Mouse (Mus musculus) T-helper 2 cell (primary cell): ENCODE measurements around the gene Vsx1.

ENCODE experiments used
- in situ Hi-C: fragments of 300-600 bp; cut with MboI, MseI; formaldehyde crosslinking; loops from one replicate; pipeline ENCODE4 v1.15.1; 2025; ENCODE audit warnings: high pct_unique_total_duplicates

The Vsx1 gene

GRCm38 (mm10) chr2:150667820-150668766, 21.1 kb downstream of the Vsx1 start, which contains the start of gene Acss1:
Gene Acss1, minus strand, starts transcription at chr2:150668500.
- in situ Hi-C loops: no loop called here

DNA sequence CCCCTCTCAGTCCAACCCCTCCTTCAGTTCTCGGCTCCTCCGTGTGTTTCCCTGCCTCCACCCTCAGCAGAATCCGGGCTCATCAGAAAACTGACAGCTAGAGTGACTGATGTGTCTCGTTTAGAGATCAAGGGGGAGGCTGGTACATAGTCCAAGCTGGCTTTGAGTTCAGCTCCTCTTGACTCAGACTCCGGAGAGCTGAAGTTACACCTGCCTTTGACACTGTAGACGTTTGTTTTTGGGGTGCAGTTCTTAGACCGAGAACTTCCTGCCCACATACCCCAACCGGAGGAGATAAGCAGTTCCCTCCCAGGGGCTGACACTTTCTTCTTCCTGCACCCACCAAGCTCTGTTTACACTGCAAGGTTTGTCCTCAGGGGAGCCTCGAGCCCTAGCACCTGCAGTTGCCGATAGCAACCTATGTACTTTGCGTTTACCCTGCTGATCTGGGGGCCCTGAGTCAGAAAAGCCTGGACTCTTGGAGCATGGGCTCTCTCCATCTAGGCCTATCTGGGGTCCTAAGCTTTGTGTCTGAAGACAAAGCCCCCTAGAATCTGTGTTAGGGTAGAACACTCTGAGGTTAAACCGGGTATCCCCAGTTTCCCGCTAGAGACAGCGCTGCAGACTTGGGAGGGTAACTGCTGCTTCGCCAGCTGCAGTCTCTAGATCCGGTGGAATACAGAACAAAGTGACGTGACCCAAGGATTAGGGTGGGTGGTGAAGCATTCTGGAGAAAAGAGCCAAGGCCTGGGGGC, 21.9 kb downstream of the Vsx1 start:
- in situ Hi-C loops: no loop called here

- in situ Hi-C loops: no loop called here
Observed at GRCm38 (mm10) chr2:150666723-150667064, 22.5 kb downstream of the Vsx1 start.

DNA sequence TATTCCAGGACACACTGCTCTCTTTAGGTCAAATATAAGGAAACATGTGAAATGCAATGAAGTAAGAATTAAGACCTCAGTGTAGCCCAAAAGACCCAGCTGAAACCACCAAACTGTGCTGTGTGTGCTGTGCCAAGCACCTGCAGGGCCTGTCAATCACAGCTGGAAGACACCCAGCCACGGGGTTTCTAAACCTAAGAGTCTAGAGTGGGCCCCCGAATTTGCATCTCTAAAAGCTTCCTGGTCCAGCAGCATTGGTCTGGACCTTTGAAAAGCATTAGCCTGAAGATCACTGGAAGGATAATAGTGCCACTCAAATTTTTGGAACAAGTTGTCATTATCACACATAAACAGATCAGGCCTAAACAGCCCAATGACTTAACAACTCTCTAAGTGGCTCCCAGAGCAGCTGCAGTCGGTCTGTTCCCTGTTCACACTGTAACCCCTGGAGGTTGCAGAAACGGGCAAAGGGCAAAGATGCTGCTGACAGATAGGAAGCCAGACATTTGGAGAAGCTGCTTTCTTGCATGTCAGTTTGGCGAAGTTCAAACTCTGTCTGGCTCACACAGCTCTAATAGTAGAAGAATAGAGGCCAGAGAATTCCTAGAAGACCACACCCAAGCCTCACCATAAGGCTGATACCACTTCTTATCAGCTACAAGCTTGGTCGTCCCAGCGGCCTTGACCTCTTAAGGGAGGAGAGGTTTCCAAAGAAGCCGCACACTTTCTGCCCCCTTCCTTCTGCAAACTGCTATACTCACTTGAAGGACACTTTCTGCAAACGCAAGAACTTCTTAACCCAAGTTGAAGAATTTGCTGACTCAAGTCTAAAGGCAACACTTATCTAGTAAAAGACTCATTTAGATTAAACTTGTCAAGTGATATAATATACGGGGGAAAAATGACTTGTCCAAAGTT, 23.4 kb downstream of the Vsx1 start:
- in situ Hi-C loops: no loop called here

DNA sequence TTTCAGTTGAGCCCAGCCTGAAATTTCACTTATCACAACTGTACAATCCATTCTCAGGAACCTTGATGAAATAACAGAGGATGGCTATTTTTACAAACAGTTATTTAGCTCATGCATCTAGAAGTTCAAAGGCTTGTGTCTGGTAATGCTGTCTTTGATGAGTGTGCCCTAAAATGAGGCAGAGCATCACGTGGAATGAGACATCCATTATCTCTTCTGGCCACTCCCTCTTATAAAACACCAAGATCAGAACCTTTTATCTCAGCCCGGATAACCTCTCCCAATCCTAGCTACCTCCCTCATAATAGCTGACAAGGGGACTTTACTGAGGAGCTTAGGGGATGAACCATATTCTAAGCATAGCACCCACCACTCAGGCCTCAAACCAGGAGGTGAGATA, 24.2 kb downstream of the Vsx1 start:
- in situ Hi-C loops: no loop called here

DNA sequence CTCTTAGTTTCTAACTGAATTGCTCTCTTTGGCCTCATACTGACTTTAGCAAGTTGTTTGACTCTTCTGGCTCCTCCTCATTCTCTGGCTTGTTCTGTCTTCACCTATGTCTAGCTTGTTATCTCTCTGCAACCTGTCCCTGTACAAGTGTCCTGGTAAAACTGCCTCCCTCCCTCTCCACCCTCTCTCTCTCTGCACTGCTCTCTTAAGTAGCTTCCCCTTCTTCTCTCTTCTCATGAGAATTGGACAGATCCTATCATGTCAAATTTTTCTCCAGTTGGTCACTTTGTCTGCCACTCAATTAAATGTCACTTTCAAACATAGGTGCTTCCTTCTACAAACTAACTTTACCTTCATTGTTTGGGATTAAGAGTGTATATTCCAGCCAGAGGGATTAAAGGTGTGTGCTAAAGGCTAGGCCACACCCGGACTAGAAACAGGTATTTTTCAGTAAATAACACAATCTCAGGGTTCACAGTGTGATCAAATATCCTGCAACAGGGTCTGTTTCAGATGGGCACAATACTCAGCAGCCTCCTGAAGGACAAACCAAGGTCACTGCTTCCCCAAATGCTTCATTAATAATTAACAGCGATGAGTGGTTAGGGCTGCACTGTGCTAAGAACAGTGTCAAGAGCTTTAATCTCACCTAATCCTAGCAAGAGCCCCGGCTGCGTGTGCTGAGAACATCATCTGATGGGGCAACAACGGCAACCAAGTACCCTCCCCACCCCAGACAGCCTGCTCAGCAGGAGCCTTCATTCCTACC, 24.8 kb downstream of the Vsx1 start:
- in situ Hi-C loops: no loop called here

GRCm38 (mm10) chr2:150663255-150663654, 25.9 kb downstream of the Vsx1 start:
- in situ Hi-C loops: no loop called here

DNA sequence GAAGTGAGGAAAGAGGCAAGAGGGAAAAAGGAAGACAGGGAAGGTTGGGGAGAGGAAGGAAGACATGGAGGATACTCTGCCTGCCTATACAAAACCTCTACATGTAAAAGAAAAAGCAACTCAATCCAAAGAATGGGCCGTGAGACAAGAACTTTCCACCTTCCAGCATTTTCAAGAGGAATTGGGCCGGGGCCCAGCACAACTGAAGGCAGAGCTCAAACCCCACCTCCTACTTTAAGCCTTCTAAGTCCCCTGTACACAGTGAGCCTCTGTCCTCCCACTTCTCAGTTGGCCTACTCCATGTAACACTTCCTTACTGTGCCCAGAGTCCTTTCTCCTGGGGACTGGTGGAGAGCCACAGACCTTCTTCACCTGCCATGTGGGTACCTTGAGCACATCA, 27.2 kb downstream of the Vsx1 start:
- in situ Hi-C loops: no loop called here

GRCm38 (mm10) chr2:150660668-150661451, 28.3 kb downstream of the Vsx1 start:
- in situ Hi-C loops: no loop called here

DNA sequence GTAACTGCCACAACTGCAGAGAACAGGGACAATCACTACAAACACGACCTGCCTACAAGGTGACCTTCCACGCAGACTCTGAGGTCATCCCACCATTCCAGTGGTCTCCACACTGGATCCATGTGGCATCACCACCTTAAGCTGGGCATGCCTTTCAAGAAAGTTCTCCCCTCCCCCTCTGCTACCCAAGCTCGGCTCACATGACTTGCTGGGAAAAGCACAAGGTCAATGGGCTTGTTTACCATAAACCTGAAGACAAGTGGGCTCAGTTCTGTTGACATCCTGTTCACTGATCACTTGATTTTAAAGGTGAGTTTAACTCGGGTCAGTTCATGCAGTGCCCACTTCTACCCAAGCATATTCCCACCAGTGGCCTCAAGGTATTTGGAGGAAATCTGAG, 29.1 kb downstream of the Vsx1 start:
- in situ Hi-C loops: no loop called here

GRCm38 (mm10) chr2:150656975-150657768, 32.0 kb downstream of the Vsx1 start:
- in situ Hi-C loops: no loop called here

- in situ Hi-C loops: no loop called here
Observed at GRCm38 (mm10) chr2:150656112-150656511, 33.0 kb downstream of the Vsx1 start.

DNA sequence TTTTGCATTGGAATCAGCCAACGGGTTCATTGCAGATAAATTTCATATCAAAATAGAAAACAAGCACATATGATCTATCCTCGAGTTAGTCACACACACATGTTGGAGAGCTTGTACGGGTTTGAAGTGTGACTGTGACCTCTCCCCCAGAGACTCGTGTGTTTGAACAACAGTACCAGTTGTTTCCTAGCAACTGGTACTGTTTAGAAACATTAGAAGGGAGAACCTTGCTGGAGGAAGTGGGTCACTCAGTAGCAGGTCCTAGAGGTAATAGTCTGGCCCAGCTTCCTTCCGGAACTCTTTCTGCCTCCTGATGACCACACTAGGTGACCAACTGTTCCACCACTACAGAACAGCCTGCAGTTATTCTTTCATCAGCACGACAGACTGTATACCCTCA, 33.9 kb downstream of the Vsx1 start:
- in situ Hi-C loops: no loop called here

DNA sequence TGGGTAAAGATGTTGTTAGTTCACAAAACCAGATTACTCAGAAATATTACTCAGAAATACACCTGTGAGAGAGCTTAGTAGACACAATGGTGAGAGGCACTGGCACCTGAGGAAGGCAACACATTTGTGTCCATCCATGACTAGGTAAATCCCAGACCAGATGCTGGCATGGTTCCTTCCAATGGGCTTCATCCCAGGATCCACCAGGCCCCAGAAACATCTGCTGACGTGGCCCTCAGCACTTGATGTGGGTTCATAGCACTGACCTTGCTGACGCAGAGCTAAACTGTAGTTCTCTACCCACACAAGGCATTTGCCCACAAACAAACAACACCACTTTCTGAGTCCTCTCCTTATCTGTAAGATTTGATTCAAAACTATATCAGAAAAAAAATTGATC, 34.3 kb downstream of the Vsx1 start:
- in situ Hi-C loops: no loop called here

DNA sequence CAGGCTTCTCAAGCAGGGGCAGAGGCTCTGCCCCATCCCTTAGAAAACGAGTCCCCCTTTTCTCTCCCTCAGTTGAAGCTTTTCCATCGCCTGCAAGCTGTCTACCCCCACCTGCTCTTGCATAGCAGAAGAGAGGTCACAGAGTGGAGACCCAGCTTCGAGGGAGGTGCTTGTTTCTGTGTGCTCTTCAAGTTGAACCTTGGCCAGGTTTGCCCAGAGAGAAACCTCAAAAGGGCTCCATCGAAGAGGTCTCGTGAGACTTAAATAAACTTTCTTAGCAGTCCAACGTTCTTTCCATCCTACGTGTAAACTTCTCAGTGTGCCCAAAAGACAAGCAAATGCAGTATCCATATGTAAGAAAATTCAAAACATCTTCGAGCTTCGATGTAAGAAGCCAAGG, 37.8 kb downstream of the Vsx1 start:
- in situ Hi-C loops: no loop called here

DNA sequence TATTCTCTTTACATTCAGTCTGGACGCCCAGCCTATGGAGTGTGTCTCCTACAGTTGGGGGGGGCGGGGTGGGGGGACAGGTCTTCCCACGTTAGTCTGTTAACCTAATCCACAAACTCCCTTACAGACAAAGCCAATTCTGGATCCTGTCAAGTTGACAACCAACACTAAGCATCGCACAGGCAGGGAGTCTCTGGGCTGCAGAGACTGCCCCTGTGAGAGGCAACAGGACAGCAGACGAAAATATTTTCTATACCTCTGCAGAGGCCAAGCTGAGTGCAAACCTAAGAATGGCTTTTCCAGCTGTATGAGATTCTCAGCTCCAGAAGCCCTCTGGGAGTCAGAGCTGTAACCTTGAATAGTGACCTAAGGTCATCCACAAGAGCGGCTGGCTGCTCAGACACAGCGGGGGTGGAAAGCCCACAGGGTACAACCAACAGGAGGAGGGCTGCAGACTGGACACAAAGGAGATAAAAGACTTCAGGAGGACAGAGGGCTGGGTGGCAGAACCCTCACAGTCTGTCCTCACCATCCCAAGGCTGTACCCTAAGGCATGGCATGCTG, 38.6 kb downstream of the Vsx1 start:
- in situ Hi-C loops: no loop called here

- in situ Hi-C loops: no loop called here
Observed at GRCm38 (mm10) chr2:150648300-150648895, 40.8 kb downstream of the Vsx1 start.

- in situ Hi-C loops: no loop called here
Observed at GRCm38 (mm10) chr2:150647681-150648299, 41.4 kb downstream of the Vsx1 start.
